Mouse (Mus musculus): ENCODE measurements around the gene Slc2a13.

- no peak for TF ChIP-seq EP300 (IDR thresholded peaks at IDR 0.05; ENCODE audit: low read depth)
- no peak for TF ChIP-seq CTCF (IDR thresholded peaks at IDR 0.05; ENCODE audit: low read depth)
These were observed 258.4 kb downstream of the Slc2a13 start for GRCm38 (mm10) chr15:91314402-91315318.
